Mouse (Mus musculus) A20 (cell line): ENCODE measurements at regions not wholly inside any gene's neighbourhood (a gene's known extent, or its start where the extent isn't known, plus 50 kb on each side); places are given as distances from the start of the nearest gene placed in this dataset.

ENCODE experiments used
- DNase-seq: peaks from one replicate; pipeline ENCODE4 v3.0.0-alpha.2; 2011; ENCODE audit warnings: low read depth, low spot score

DNA sequence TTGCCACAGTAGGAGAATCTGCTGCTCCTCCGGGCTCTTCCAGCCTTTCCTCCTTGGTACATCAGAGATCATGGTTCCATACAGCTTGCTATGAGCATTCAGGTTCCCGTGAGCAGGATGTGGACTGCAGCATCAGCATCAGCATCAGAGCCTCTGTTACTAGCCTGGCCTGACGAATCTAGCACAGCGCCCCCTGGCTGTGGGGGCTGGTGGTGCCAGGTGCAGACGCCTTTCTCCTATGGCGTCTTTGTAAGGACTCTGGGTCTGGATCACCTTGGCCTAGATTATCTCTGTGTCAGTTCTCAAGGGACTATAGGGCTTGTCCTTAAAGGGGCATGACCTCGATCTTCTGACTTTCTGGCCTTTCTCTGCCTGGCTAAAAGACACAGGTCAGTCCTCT is 86.0 kb upstream of the Runx3 start:
- DNase-seq, result peak; percentile 68

DNA sequence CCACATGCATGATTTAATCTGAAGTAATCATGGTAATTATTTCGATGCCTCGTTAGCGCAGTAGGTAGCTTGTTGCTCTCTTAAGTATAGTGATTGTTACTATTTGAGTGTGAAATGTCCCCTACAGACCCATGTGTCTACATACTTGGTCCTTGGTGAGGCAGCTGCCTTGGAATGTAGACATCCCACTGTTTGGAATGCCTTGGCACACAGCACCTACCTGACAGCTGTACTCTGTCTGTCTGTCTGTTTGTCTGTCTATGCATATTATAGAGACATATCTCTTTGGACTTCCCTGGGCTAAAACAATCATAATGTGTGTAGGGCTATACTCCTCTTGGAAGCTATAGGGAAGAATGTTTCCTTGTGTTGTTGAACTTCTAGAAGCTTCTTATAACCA is 83.7 kb upstream of the Runx3 start:
- DNase-seq, result no peak

DNA sequence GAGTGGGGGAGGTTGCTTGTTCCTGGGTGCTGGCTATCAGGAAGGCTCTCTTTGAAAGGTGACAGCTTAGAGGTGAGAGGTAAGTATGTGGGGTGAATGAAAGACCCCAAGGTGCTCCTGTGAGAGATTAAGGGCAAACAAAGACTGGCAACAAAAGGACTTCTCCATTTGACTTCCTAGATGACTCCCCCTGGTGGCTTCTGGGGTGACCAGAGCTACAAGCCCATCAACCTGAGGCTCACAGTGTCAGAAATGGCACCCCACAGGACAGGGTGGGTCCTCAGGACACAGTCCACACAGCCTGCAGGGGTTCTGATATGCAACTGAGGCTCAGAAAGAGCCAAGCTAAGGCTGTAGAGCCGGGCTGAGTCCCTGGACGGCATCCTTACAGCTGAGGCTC is 81.2 kb upstream of the Runx3 start:
- DNase-seq, result peak; percentile 46

DNA sequence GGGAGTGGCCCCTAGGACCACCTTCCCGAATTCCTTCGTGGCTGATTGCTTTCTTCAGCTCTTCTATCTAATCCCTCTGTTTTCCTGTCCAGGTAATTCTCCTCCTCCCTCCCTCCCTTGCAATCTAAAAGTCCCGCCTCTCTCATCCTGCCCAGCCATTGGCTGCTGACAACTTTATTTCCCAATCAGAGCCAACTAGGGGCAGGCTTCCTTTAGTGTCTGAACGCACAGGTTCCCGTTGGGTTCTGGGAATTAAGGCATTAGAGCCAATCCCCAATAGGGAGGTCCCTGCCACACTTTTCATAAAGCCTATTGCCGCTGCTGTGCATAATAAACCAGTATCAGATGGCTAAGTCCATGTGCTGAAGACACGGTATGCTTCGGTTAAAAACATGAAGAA is 78.5 kb upstream of the Runx3 start:
- DNase-seq, result no peak

DNA sequence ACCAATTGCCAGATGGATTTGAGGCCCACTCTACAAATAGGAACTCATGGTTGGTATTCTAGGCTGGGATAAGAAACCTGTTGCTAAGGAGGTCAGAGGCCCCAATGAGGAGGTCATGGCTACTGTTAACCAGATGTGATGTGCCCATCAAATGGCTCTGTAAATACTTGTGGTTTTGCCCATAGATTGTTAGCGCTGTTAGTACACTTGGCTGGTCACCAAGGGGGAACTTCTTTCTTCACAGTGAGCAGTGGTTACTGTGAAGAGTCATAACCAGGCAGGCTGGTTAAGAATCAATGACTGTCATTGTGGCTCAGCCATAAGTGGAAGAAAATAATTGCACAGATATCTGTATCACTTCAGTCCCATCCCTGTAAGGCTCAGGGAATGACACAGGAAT is 78.0 kb upstream of the Runx3 start:
- DNase-seq, result no peak

DNA sequence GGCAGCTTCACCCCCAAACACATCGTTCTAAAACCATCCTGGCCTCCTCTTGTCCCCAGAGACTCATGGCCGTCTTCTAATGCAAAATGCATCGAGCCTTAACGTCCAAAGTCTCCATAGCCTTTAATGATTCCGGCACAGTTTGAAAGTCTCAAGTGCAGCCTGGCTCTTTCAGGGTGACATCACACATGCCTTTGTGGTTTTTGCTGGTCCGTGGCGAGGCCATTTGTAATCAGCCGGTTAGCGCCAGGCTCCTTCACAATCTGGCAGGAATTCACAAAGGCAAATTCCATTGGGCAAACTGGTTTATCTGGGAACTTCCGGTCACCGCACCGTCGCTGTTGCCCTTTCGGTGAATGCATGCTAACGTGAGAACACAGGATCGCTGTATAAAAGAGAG is 75.4 kb upstream of the Runx3 start:
- DNase-seq, result no peak

DNA sequence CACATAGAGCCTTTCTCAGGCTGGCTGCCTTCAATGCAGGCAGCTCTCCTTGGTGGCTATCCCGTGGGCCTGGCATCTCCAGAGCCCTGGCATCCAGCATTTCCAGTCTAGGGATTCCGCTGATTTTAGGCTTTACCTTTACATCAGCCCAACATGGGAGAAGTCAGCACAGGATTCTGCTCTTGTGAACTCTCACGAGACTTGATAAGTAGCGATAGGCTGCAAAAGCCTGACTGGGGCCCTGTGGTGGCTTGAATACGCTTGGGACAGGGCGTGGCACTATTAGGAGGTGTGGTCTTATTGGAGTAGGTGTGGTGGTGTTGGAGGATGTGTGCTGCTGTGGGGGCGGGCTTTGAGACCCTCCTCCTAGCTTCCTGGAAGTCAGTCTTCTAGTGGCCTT is 73.8 kb upstream of the Runx3 start:
- DNase-seq, result no peak

DNA sequence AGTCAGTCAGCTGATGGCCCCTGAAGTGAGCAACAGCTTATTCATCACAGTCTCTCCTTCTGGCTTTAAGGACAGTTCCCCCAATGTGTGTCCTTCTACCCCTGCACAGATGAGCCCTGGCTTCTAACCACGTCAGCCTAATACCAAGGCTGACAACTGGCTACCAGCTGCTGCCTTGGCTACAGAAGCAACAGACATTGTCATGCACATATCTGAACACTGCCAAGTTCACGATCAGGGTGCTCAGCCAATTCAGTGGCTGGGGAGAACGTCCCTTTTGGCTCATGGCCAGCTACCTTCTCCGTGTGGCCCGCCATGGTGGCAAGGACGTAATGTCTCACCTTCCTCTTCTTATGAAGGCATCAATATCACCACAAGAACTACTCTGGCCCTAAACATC is 73.2 kb upstream of the Runx3 start:
- no peak for DNase-seq

DNA sequence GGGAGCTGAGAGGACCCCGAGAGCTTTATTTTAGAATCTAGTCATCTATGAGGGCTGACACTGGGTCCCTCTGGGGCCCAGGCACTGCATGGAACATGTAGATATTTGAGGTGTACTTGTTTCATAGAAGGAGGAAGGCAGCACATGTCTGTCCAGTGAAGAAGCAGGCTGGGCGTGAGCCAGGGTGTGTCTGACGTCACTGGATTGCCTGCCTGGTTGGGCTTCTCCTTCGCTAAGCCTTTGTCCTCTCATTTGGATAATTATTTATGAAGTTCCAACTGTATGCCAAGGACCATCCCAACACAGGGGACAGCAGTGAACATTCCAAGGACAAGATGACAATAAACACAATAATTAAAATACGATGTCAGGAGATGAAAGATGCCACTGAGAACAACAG is 72.7 kb upstream of the Runx3 start:
- no peak for DNase-seq

DNA sequence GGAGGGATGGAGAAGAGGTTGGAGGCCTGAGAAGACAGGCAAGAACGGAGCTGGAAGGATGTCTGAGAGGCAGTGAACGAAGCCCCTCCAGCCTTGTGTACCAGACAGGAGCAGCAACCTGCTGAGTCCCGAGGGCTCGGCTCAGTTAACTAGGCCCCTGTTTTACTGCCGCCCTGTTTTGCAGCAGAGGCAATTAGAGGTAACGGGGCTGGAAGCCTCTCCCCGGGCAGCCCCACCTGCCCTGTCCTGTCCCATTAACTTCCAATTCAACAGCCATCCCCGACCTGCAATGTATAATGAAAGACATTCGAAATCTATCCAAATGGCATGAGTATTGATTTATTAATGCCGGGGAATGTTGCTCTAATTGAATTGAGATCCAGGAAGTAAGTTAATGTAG is 70.5 kb upstream of the Runx3 start:
- DNase-seq, result no peak

DNA sequence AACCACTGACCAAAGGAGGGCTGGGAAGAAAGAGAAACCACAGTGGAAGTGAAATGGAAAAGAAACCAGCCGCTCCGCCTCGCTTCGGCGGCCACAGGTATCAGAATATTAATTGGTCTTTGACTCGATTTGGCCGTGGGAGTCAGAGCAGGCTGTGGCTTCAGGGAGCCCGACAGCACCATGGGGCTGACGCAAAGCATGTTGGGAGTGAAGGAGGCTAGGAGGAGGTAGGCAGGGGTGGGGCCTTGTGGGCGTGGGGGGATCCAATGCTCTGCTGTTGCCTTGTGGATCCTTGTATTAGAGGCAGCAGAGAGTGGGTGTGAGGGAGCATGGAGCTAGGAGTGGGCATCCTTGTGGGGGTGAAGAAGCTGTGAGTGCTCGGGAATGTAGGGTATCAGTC is 69.0 kb upstream of the Runx3 start:
- DNase-seq, result no peak

DNA sequence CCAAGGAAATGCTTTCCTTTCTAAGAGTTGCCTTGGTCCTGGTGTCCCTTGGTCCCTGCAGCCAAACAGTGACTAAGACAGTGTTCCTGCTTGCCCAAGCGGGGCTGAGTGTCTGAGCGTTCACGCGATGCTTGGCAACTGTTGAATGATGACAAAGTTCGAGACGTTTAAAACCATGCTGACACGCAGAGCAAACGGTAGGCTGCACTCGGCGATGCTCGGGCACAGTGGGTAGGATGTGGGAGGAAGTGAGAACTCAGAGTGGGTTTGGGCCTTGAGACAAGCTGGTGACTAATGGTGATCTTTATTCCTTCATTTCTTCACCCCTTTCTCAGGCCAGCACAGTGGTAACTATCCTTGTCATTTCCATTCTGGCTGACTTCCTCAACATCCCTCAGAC is 66.9 kb upstream of the Runx3 start:
- DNase-seq, result no peak

DNA sequence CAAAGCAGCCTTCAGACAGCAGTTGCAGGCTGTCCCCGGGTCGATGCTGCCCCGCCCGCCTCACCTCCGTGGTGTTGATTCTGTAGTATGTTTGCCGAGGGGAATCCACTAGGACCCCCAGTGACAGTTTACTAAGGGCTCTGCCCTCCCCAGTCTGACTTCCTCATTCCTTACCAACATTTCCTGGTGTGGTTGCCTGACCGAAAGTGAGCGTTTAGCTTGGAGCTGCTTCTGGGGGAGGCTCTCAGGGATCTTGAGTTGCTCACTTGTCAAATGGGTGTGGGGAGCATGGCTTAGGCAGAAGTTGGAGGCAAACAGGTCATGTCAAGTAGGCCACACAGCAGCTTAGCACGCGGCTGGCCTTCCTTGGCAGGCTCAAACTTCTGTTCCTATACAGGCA is 66.1 kb upstream of the Runx3 start:
- no peak for DNase-seq

DNA sequence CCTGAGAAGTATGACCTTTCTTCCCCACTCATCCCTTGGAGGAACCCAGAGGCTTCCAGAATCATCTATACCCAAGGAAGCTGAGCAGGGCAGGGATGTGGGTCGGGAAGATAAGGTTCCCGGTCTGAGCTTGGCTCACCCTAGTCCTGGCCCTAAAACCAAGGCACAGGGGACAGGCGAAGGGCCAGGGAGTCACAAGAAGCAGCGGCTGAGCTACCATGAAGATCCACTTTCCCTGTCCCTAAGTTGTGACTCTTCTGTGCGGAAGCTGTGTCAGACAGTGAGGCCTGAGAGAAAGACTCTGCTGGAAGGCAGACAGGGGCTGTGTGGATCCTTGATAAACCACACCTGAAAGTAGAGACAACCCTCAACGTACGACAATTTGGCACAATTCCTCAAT is 64.1 kb upstream of the Runx3 start:
- DNase-seq, result no peak

DNA sequence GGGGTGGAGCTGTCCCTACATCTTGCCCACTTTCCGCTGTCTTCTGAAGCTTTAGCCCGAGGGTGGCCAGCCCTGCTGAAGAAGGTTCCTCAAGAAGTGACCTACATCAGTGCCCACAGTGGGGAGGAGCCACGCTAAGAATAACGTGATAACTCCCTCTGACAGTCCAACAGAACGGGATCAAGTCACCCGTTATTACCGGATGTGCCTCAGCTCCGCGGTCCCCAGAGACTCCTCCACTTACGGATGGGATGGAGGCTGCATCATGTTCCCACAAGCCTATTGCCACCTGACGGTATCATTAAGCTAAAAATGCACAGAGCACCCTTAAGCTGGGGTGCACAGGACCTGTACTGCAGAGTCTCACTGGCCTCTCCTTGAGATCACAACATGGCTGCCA is 63.2 kb upstream of the Runx3 start:
- DNase-seq, result no peak

DNA sequence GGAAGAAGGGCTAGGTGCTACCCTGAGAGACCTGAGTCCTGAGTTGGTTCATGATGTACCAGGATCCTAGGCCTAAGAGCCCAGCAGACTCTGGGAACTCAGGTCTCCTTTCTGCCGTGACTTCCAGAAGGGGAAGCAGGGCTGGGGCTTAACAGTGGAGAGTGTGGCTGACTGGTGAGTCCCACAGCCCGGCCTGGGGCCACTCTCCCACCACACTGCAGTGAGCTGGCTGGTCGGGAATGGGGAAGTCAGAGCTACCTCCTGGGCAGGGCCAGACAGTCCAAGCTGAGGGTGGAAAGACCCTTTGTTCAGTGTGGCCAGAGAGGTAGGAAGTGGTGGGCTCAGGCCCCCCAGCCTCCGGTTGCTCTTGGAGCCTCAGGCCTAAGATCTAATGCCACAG is 61.6 kb upstream of the Runx3 start:
- DNase-seq, result no peak

DNA sequence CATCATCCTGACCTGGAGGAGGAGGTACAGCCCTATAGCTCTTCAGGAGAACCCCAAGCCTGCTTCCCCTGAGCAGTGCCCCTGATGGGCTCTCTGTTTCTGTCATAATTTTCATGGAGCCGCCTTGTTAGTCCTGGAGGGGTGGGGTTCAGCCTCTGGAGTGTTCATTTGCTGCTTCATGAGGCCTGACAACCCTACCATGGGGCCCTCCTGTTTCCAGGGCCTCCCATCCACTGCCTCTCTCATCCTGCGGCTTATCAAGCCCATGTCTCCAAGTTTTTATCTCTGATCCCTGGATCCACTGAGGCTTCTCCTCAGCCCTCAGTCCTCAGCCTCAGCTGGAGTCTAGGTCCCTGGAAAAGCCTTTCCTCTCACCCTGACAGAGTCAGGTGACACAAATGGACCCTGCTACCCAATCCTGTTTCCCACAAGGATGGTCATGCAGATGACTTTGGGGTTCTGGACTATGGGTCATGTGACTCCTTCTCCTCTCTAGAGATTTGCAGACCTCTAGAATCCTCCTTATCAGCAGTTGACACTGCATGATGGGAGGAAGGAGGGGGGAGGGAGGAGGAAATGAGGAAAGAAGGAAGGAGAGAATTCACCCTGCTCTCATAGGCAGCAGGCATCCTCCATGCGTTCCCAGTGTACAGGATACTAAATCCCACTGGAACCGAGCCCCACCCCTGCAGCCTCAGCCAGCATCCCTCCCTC is 59.3 kb upstream of the Runx3 start:
- DNase-seq, result no peak

DNA sequence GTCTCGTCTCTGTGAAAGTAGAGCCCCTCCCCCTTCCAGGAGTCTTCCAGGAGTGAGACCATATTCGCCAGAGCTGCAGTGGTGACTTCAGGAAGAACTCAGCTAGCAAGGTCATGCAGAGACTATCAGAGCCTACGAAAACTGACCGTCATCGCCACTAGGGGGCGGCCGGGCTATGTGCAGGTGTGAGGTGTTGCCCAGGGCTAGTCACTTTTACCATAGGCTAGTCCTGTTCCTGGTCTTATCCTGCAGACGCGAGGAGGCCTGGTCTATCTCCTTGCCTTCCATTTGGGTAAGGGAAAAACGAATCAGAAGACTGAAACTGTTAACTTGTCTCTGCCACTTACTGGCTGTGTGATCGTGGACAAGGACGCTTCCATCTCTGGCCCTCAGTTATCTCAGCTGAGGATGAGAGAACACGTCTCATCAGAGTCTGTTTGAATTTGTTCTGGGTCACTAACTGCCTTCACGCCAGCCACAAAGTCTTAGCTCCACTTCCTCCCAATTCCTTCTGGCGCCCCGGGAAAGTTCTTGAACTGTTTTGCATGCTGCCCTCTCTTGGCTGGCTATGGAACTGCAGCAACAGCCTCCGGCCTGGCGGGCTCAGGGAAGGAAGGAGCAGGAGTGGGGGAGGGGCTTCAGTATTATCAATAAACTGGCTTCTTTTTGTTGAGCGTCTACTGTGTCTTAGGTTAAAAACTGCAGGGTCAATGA is 53.5 kb upstream of the Runx3 start:
- DNase-seq, result peak; percentile 89

DNA sequence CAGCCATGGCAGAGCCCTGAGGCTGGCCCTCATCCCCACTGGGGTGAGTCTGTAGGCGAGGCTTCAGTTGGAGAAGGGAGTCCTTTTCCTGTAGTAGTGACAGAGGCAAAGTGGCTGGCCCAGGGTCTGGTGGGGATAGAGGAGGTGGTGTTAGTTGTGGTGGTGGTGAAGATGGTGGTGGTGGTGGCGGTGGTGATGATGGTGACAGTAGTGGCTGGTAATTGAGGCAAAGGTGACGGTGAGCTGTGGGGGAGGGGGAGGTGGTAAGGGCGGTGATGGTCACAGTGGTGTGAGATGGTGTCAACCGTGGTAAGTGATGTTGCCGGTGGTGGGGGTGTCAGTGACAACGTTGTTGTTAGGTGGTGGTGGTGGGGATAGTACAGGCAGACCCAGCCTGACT is 52.6 kb upstream of the Runx3 start:
- DNase-seq, result no peak

DNA sequence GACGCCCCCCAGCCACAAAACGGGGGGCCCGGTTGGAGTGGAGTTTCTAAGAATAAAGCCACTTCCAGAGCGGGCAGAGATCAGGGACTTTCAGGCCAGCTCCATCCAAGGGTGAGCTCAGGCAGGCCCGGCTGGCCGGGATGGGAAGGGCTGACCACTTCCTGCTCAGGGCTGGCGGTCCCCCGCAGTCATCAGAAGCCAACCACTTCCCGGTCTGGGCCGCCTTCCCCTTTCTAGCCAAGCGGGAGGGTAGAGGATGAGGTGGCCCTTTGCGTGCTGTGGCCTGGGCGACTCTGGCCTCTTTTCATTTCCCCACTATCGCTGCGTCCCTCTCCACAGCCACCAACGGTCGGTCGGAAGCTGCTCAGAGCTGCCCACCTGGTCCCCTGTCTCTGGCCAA is 50.6 kb upstream of the Runx3 start:
- no peak for DNase-seq
